Mouse (Mus musculus) midbrain, embryonic 11.5 days (tissue): ENCODE data around the gene Metap2. TPM values are rescaled to one million over a fixed set of nuclear protein-coding genes. Genes with fewer than 3 reads are reported as not detected.

ENCODE experiments used
- ATAC-seq: fragments of 200-750 bp; cut with Nextera tagmentation; 2 replicates; pipeline ENCODE4 v1.8.0; 2017; ENCODE audit warnings: moderate TSS enrichment, moderate library complexity; ENCODE audit not compliant: low FRiP score
- DNase-seq: peaks from one replicate; pipeline ENCODE4 v3.0.0; 2015; ENCODE audit warnings: low spot score; ENCODE audit errors: missing footprints
- H3K27ac ChIP-seq: fragments of 300-500 bp; sonication (generic); 2 replicates; pipeline ENCODE4 v1.5.1; 2014; ENCODE audit warnings: low read depth, low read length
- H3K27me3 ChIP-seq: fragments of 300-500 bp; sonication (generic); 2 replicates; pipeline ENCODE4 v1.6.1; 2014; ENCODE audit warnings: mild to moderate bottlenecking, low read length, moderate library complexity, mixed read lengths; ENCODE audit not compliant: control insufficient read depth, insufficient read depth
- H3K36me3 ChIP-seq: fragments of 300-500 bp; sonication (generic); 2 replicates; pipeline ENCODE4 v1.6.1; 2014; ENCODE audit warnings: mild to moderate bottlenecking, low read length, moderate library complexity, mixed read lengths; ENCODE audit not compliant: control insufficient read depth, insufficient read depth
- H3K4me1 ChIP-seq: fragments of 300-500 bp; sonication (generic); 2 replicates; pipeline ENCODE4 v1.6.1; 2014; ENCODE audit warnings: low read length; ENCODE audit not compliant: control insufficient read depth, insufficient read depth
- H3K4me2 ChIP-seq: fragments of 300-500 bp; sonication (generic); 2 replicates; pipeline ENCODE4 v1.6.1; 2014; ENCODE audit warnings: mild to moderate bottlenecking, moderate library complexity
- H3K4me3 ChIP-seq: fragments of 300-500 bp; sonication (generic); 2 replicates; pipeline ENCODE4 v1.5.1; 2014; ENCODE audit warnings: low read depth, low read length
- H3K9ac ChIP-seq: fragments of 300-500 bp; sonication (generic); 2 replicates; pipeline ENCODE4 v1.6.1; 2014; ENCODE audit warnings: low read length
- H3K9me3 ChIP-seq: fragments of 300-500 bp; sonication (generic); 2 replicates; pipeline ENCODE4 v1.6.1; 2016; ENCODE audit warnings: low read length; ENCODE audit not compliant: control insufficient read depth
- WGBS: fragments of 180-500 bp; shearing (Covaris S2); extraction: QIAGEN DNeasy Blood & Tissue Kit; methylation state at CpG from one replicate; pipeline ENCODE4 v1.1.7; 2014; 5-methylcytosine and 5-hydroxymethylcytosine counted together
- polyA plus RNA-seq: library from polyadenylated mRNA; unstranded; fragments of >200 nt; fragmentation: Nextera tagmentation; extraction: Ambion mirVana; gene quantifications from 2 replicates; pipeline ENCODE4 v1.2.1, GENCODE M21; 2014

The Metap2 gene
- polyA plus RNA-seq, 1 experiment from 2014 or later: 243 TPM

DNA sequence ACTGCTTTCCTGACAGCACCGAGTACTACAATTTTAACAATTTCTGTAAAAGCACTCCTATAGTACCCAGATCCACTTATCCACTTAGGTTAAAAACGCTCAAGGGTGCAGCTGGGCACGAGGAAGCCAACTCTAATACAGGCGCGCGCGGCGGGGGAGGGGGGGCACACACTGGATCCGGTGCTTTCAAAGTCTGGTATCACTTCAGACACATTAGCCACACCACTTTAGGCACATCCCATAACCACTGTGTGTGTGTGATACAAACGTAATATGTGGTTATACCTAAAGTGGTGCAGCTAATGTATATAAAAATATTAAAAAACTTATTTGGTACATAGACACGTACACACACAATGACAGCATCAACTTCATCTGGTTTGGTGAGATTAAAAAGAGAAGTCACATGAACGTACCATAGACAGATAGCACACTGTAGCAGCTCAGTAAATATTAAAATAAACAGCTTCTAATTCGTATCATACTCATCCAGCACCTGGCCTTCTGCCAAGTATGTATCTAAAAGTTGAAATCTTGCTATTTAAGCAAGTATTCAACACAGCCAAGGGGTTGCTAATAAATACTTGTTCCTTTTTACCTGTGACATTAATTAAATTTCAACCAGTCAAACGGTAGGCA, 10.9 kb downstream of the Metap2 start:
- Histone ChIP-seq H3K27ac (no peak overlapping the region), H3K36me3 (peaks cover 16% of the 10 kb centered on the region), H3K9ac (no peak overlapping the region), H3K27me3 (no peaks in the 10 kb centered on the region), H3K4me2 (no peak overlapping the region), H3K9me3 (no peaks in the 10 kb centered on the region), H3K4me3 (no peak overlapping the region), H3K4me1 (peaks cover 8% of the 10 kb centered on the region)
- ATAC-seq (no peak), DNase-seq (no peak)
- WGBS: 94% methylated on average over 14 of the region's 14 CpGs

DNA sequence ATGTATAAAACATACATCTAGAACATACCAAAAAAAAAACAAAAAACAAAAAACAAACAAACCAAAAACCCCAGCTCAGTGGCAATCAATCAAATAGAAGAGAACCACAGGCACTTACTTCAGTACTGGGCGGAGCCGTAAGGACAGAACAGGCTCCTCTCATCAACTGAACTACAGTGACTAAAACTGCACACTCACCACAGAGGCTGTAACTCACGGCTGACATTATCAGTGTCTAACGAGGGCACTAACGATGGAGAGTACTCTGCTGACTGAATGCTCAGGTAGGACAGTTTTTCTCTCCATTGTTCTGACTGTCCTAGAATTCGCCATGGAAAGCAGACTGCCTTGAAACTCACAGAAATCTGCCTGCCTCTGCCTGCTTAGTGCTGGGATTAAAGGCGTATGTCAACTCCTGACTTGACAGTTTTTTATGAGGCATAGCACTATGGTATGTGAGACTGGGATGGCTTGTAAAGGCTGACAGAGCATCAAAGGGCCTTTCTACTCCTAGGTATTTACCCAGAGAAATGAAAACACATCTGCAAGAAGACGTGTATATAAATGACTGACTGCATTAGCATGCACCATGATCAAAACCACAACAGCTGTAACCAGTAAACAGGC, 14.0 kb downstream of the Metap2 start:
- H3K9me3 ChIP-seq: no peaks in the 10 kb centered on the region
- H3K4me2 ChIP-seq: no peak overlapping the region
- ATAC-seq: no peak
- DNase-seq: no peak
- no peak overlapping the region for H3K4me3 ChIP-seq
- peaks cover 22% of the 10 kb centered on the region for H3K36me3 ChIP-seq
- no peak overlapping the region for H3K9ac ChIP-seq
- H3K27me3 ChIP-seq: no peaks in the 10 kb centered on the region
- no peak overlapping the region for H3K27ac ChIP-seq
- H3K4me1 ChIP-seq: 0 out of 2 replicates have a peak, but pooled peaks cover under 1% of the 10 kb centered on the region
- 90% methylated on average over 8 of the region's 8 CpGs for WGBS

DNA sequence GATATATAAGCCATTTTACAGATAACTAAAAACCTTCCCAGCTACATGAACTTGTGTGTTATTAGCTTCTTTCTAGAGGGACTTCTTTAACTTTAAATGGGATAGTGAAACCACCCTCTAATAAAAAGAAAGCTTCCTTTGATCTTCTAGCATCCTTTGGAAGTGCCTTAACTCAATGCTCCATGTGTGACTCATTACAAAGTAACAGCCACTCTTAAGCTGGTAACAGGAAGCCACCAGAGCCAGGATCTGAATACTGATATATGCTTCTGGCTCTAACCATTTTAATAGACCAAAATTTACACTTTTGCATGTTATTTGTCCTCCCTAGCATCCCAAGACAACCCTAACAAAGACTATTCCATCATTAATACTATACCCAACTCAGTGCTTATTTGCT, 15.0 kb downstream of the Metap2 start:
- Histone ChIP-seq H3K27ac (no peak overlapping the region), H3K4me3 (no peak overlapping the region), H3K4me2 (no peak overlapping the region), H3K9me3 (no peaks in the 10 kb centered on the region), H3K4me1 (no peaks in the 10 kb centered on the region), H3K36me3 (peaks cover 21% of the 10 kb centered on the region), H3K27me3 (no peaks in the 10 kb centered on the region), H3K9ac (no peak overlapping the region)
- ATAC-seq (no peak), DNase-seq (no peak)

DNA sequence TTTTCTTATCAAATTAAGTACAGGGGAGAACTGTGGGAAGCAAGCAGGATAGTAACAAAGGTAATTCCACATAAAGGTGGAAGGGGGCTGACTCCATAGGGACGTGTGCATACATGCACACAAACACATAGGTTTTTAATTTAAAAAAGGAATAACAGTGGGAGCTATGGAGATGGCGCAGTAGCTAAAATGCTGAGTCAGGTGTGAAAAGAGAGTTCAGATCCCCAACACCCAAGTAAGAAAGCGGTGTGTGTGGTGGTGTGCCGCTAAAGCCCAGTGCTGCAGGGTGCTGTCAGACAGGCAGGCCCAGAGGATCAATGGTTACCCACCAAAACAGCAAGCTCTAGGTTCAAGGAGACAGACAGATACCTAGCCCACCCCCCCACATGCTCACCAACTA, 18.2 kb downstream of the Metap2 start:
- Histone ChIP-seq H3K4me3 (no peak overlapping the region), H3K27me3 (no peaks in the 10 kb centered on the region), H3K9ac (no peak overlapping the region), H3K4me1 (no peaks in the 10 kb centered on the region), H3K27ac (no peak overlapping the region), H3K36me3 (peaks cover 10% of the 10 kb centered on the region; the same call in 1 of the 2 replicates), H3K9me3 (no peaks in the 10 kb centered on the region), H3K4me2 (no peak overlapping the region)
- no peak for DNase-seq
- ATAC-seq: no peak
- WGBS: 92% methylated on average over 4 of the region's 4 CpGs

DNA sequence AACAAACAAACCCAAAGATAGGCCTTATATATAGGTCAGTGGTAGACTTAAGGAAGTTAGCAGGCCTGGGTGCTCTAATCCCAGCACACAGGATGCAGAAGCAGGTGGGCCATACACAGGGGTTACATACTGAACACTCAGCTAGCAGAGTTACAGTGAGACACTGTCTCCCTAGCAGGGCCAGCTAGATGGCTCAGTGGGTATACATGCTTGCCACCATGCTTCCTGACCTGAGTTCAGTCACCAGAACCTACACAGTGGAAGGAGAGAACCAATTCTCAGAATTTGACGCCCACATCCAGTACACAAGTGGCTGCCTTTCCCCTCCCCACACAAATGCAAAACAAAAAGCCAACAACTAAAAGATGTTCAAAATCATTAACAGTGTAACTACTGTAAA, 20.1 kb downstream of the Metap2 start:
- DNase-seq: no peak
- Histone ChIP-seq H3K9ac (no peak overlapping the region), H3K27me3 (no peaks in the 10 kb centered on the region), H3K4me3 (no peak overlapping the region), H3K4me1 (no peaks in the 10 kb centered on the region), H3K4me2 (no peak overlapping the region), H3K9me3 (no peaks in the 10 kb centered on the region), H3K36me3 (peaks cover 10% of the 10 kb centered on the region; the same call in 1 of the 2 replicates), H3K27ac (no peak overlapping the region)
- ATAC-seq: no peak
- WGBS: 96% methylated on average over 1 of the region's 1 CpGs

DNA sequence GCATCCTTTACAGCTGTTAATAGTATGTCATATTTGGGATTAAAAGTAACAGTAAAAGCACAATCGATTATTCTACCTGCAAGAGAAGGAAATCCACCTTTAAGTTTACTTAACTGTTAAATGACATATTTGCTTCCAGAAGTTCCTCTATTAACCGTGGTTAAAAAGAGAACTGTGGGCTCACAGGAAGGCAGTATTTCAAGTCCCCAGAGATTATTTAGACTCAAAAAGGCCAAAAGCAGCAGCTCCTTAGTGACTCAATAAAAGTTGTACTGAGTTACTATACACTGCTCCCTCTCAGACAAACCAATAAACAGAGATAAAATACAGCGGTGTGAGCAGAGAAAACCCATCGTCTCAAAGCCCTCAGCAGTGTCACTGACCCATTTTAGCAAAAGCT, 28.0 kb downstream of the Metap2 start:
- H3K27ac ChIP-seq: no peak overlapping the region
- no peak overlapping the region for H3K4me2 ChIP-seq
- no peaks in the 10 kb centered on the region for H3K27me3 ChIP-seq
- H3K4me3 ChIP-seq: no peak overlapping the region
- H3K4me1 ChIP-seq: no peaks in the 10 kb centered on the region
- H3K9me3 ChIP-seq: no peaks in the 10 kb centered on the region
- ATAC-seq (no peak), DNase-seq (no peak)
- 95% methylated on average over 4 of the region's 4 CpGs for WGBS
- peaks cover 20% of the 10 kb centered on the region for H3K36me3 ChIP-seq
- no peak overlapping the region for H3K9ac ChIP-seq

DNA sequence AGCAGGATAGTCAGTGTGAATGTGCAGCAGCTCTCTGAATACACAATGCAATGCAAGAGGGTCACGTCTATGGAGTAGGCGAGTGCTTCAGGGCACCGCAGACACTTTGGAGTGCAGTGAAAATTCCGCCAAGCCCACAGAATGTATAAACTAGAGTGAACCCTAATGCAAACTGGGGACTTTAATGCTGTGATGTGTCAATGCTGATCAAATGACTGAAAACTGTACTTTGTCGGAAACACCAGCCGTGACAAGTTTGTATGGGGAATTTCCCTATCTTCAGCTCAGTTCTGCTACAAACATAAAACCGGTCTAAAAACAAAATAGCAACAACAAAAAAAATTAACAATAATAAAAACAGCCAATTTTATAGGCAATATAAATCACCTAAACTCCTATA, 28.5 kb downstream of the Metap2 start:
- no peak overlapping the region for H3K4me3 ChIP-seq
- no peaks in the 10 kb centered on the region for H3K4me1 ChIP-seq
- WGBS: 93% methylated on average over 7 of the region's 7 CpGs
- no peaks in the 10 kb centered on the region for H3K27me3 ChIP-seq
- ATAC-seq (no peak), DNase-seq (no peak)
- no peak overlapping the region for H3K27ac ChIP-seq
- H3K4me2 ChIP-seq: no peak overlapping the region
- H3K9me3 ChIP-seq: no peaks in the 10 kb centered on the region
- peaks cover 20% of the 10 kb centered on the region for H3K36me3 ChIP-seq
- no peak overlapping the region for H3K9ac ChIP-seq

DNA sequence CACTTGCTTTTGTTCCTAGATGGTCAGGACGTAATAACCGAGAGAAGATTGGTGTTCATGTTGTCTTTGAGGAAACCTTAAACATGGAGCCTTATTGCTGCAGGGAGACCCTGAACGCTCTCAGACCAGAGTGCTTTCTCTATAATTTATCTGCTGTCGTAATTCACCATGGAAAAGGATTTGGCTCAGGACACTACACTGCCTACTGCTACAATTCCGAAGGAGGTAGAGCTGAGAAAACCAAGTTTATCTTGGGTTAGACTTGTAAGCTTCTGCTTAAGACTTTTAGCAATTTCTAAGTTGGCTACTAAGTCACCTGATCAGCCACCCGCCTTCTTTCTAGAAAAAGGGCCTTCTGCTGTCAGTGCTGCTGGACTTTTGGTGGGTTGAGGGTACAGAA, 40.8 kb downstream of the Metap2 start:
- DNase-seq (no peak), ATAC-seq (no peak)
- H3K4me1 ChIP-seq: no peaks in the 10 kb centered on the region
- H3K9me3 ChIP-seq: no peaks in the 10 kb centered on the region
- H3K27me3 ChIP-seq: no peaks in the 10 kb centered on the region
- no peak overlapping the region for H3K9ac ChIP-seq
- H3K4me3 ChIP-seq: no peak overlapping the region
- H3K4me2 ChIP-seq: no peak overlapping the region
- 93% methylated on average over 6 of the region's 6 CpGs for WGBS
- H3K36me3 ChIP-seq: peaks cover 6% of the 10 kb centered on the region; the same call in 1 of the 2 replicates
- no peak overlapping the region for H3K27ac ChIP-seq

DNA sequence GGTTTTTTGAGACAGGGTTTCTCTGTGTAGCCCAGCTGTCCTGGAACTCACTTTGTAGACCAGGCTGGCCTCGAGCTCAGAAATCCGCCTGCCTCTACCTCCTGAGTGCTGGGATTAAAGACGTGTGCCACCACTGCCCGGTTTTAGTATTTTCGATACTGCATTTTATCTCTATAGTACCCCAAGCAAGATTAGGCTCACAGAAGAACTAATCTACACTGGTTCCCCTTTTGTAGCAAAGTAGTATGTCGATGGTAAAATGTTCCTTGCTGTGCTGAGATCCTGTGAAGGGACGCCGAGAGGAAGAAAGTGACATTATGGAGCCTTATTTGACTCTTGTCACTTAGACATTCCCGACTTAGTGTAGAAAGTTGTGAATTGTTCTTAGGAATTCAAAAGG, 41.8 kb downstream of the Metap2 start:
- peaks cover 6% of the 10 kb centered on the region; the same call in 1 of the 2 replicates for H3K36me3 ChIP-seq
- DNase-seq: no peak
- no peak overlapping the region for H3K4me3 ChIP-seq
- H3K27me3 ChIP-seq: no peaks in the 10 kb centered on the region
- WGBS: 91% methylated on average over 9 of the region's 9 CpGs
- H3K9ac ChIP-seq: no peak overlapping the region
- no peak overlapping the region for H3K27ac ChIP-seq
- H3K9me3 ChIP-seq: no peaks in the 10 kb centered on the region
- ATAC-seq: no peak
- no peak overlapping the region for H3K4me2 ChIP-seq
- no peaks in the 10 kb centered on the region for H3K4me1 ChIP-seq
